Mouse (Mus musculus) C2C12 (cell line): Measurements from ENCODE around the gene Ky.

ENCODE experiments used
- CEBPB ChIP-seq: IDR thresholded peaks from one replicate; pipeline ENCODE4 v1.6.1; 2011; ENCODE audit warnings: low read depth, mild to moderate bottlenecking, control low read depth, moderate library complexity
- CTCF ChIP-seq: IDR thresholded peaks from one replicate; pipeline ENCODE4 v1.5.1; 2011; ENCODE audit not compliant: control insufficient read depth, insufficient read depth, insufficient read length
- MAX ChIP-seq: IDR thresholded peaks from one replicate; pipeline ENCODE4 v1.6.1; 2011; ENCODE audit warnings: mild to moderate bottlenecking, control low read depth
- USF1 ChIP-seq: IDR thresholded peaks from one replicate; pipeline ENCODE4 v1.6.1; 2011; ENCODE audit warnings: low read depth, mild to moderate bottlenecking, control low read depth, moderate library complexity

- no peak for TF ChIP-seq CTCF
- no peak for TF ChIP-seq MAX
- TF ChIP-seq USF1, result no peak
- TF ChIP-seq CEBPB, result no peak
Observed at GRCm38 (mm10) chr9:102465726-102466125, 39.8 kb upstream of the Ky start.
